Mouse (Mus musculus) layer of hippocampus, adult 11-12 months (tissue): Measurements from ENCODE around the gene Ndel1.

Experiments
- DNase-seq: peaks from one replicate; pipeline ENCODE4 v3.0.0; 2022; ENCODE audit warnings: low spot score

The Ndel1 gene

GRCm38 (mm10) chr11:68892233-68892832 lies 20.7 kb upstream of the Ndel1 start:
- DNase-seq: no peak

GRCm38 (mm10) chr11:68891823-68892222 lies 20.2 kb upstream of the Ndel1 start:
- no peak for DNase-seq

- no peak for DNase-seq
Observed at GRCm38 (mm10) chr11:68890625-68891024, 19.0 kb upstream of the Ndel1 start.

GRCm38 (mm10) chr11:68888653-68889052 lies 17.0 kb upstream of the Ndel1 start:
- DNase-seq: no peak

- DNase-seq: no peak
Observed at GRCm38 (mm10) chr11:68888253-68888652, 16.6 kb upstream of the Ndel1 start, which contains the start of gene Rnf222. Gene Rnf222 (plus strand): TSS chr11:68888553.

- no peak for DNase-seq
Observed at GRCm38 (mm10) chr11:68886091-68886490, 14.4 kb upstream of the Ndel1 start.

GRCm38 (mm10) chr11:68884368-68884767 lies 12.7 kb upstream of the Ndel1 start:
- no peak for DNase-seq

- no peak for DNase-seq
Observed at GRCm38 (mm10) chr11:68883843-68884242, 12.2 kb upstream of the Ndel1 start.

- DNase-seq: no peak
Observed at GRCm38 (mm10) chr11:68882107-68882506, 10.4 kb upstream of the Ndel1 start.

GRCm38 (mm10) chr11:68878811-68879210 lies 7.2 kb upstream of the Ndel1 start:
- DNase-seq: no peak

- DNase-seq: peak; percentile 55
Observed at GRCm38 (mm10) chr11:68874841-68875240, 3.2 kb upstream of the Ndel1 start.

- no peak for DNase-seq
Observed at GRCm38 (mm10) chr11:68871277-68871676, 381 bp downstream of the Ndel1 start.

- no peak for DNase-seq
Observed at GRCm38 (mm10) chr11:68864544-68865189, 7.0 kb downstream of the Ndel1 start.

GRCm38 (mm10) chr11:68863631-68864091 lies 8.0 kb downstream of the Ndel1 start:
- DNase-seq: no peak

GRCm38 (mm10) chr11:68862260-68862659 lies 9.4 kb downstream of the Ndel1 start:
- no peak for DNase-seq

GRCm38 (mm10) chr11:68859943-68860593 lies 11.6 kb downstream of the Ndel1 start:
- no peak for DNase-seq

- no peak for DNase-seq
Observed at GRCm38 (mm10) chr11:68857329-68857728, 14.3 kb downstream of the Ndel1 start.

GRCm38 (mm10) chr11:68854621-68855020 lies 17.0 kb downstream of the Ndel1 start:
- DNase-seq: no peak

GRCm38 (mm10) chr11:68853611-68854401 lies 17.9 kb downstream of the Ndel1 start:
- DNase-seq: no peak

- peak; percentile 100 for DNase-seq
Observed at GRCm38 (mm10) chr11:68852932-68853409, 18.7 kb downstream of the Ndel1 start.

- peak; percentile 60 for DNase-seq
Observed at GRCm38 (mm10) chr11:68852486-68852901, 19.2 kb downstream of the Ndel1 start.
